Mouse (Mus musculus): ENCODE data around the gene Gm44596. TPM values are rescaled to one million over a fixed set of nuclear protein-coding genes. Genes with fewer than 3 reads are reported as not detected.

The Gm44596 gene
- polyA plus RNA-seq, 1 experiment from 2014 or later = not detected

DNA sequence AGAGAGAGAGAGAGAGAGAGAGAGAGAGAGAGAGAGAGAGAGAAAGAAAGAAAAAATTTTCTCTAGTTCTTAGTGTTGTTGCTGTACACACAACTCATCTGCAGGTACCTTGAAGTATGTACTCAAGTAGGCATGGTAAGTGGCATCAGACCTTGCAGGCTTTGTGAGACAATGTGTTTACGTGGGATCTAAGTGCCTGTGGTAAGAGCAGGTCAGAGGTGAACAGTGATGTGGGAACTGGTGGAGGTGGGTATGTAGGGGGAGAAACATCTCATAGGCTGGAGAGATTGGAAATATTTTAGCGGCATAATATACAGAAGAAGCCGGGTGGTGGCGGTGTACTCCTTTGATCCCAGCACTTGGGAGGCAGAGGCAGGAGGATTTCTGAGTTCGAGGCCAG is 52.3 kb downstream of the Gm44596 start:
- 91% methylated on average over 5 of the region's 5 CpGs for WGBS
- H3K4me2 ChIP-seq (ENCODE audit: low read depth, severe bottlenecking) = no peak overlapping the region
- 0 out of 2 replicates have a peak, but pooled peaks cover 4% of the 10 kb centered on the region for H3K4me1 ChIP-seq (ENCODE audit: control insufficient read depth, insufficient read depth, low read length)
- H3K9ac ChIP-seq (ENCODE audit: low read length) = no peak overlapping the region
- no peaks in the 10 kb centered on the region for H3K27me3 ChIP-seq (ENCODE audit: control insufficient read depth, insufficient read depth, low read length)
- H3K9me3 ChIP-seq (ENCODE audit: control insufficient read depth, low read length) = no peaks in the 10 kb centered on the region
- no peak overlapping the region for H3K4me3 ChIP-seq (ENCODE audit: low read depth, low read length)
- DNase-seq (ENCODE audit: low spot score) = no peak
- no peak for ATAC-seq (ENCODE audit: insufficient number of reproducible peaks, low FRiP score, low TSS enrichment, low read depth)
- no peak overlapping the region for H3K27ac ChIP-seq (replicated peaks; ENCODE audit: low read depth, low read length)
- peaks cover 32% of the 10 kb centered on the region for H3K36me3 ChIP-seq (ENCODE audit: control insufficient read depth, insufficient read depth, low read length)

DNA sequence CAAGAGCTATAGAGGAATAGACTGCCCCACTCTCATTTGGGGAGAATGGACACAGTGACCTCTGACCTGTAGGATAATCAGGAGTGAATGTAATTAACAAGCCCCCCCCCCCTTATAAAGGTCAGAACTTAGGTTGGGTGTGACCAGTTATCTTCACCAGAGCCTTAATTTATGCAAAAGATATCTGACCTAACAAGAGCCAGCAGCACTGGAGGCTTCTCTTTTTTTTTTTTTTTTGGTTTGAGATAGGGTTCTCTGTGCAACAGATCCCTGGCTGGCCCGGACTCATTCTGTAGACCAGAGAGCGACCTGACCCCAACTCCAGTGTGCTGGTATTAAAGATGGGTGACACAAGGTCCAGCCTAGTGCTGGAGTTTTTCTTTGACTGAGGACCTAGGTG is 54.0 kb downstream of the Gm44596 start:
- H3K4me2 ChIP-seq (ENCODE audit: low read depth, severe bottlenecking) = no peak overlapping the region
- no peak for DNase-seq (ENCODE audit: low spot score)
- no peaks in the 10 kb centered on the region for H3K27me3 ChIP-seq (ENCODE audit: control insufficient read depth, insufficient read depth, low read length)
- no peak overlapping the region for H3K27ac ChIP-seq (replicated peaks; ENCODE audit: low read depth, low read length)
- no peak for ATAC-seq (ENCODE audit: insufficient number of reproducible peaks, low FRiP score, low TSS enrichment, low read depth)
- peaks cover 47% of the 10 kb centered on the region for H3K36me3 ChIP-seq (ENCODE audit: control insufficient read depth, insufficient read depth, low read length)
- H3K9me3 ChIP-seq (ENCODE audit: control insufficient read depth, low read length) = no peaks in the 10 kb centered on the region
- WGBS = 93% methylated on average over 2 of the region's 2 CpGs
- H3K9ac ChIP-seq (ENCODE audit: low read length) = no peak overlapping the region
- H3K4me3 ChIP-seq (ENCODE audit: low read depth, low read length) = no peak overlapping the region
- H3K4me1 ChIP-seq (ENCODE audit: control insufficient read depth, insufficient read depth, low read length) = no peaks in the 10 kb centered on the region

DNA sequence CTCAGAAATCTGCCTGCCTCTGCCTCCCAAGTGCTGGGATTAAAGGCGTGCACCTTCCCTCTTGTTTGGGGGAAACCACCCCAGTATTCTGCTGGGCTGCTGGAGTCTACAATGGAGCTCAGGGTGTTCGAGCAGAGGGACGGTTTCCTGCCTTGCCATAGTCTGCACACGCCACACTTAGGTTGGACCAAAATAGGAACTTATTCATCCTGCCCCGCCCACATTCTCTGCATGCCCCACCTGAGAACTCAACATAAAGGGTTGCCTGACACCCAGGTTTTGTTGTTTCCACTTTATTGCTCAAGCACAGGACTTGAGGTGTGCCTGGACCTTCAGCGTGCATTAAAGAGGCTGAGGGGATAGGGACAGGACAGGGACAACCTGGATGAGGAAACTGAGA is 54.5 kb downstream of the Gm44596 start:
- no peak overlapping the region for H3K27ac ChIP-seq (replicated peaks; ENCODE audit: low read depth, low read length)
- no peaks in the 10 kb centered on the region for H3K27me3 ChIP-seq (ENCODE audit: control insufficient read depth, insufficient read depth, low read length)
- no peak for ATAC-seq (ENCODE audit: insufficient number of reproducible peaks, low FRiP score, low TSS enrichment, low read depth)
- no peaks in the 10 kb centered on the region for H3K4me1 ChIP-seq (ENCODE audit: control insufficient read depth, insufficient read depth, low read length)
- WGBS = 95% methylated on average over 6 of the region's 6 CpGs
- no peak for DNase-seq (ENCODE audit: low spot score)
- no peak overlapping the region for H3K4me2 ChIP-seq (ENCODE audit: low read depth, severe bottlenecking)
- H3K36me3 ChIP-seq (ENCODE audit: control insufficient read depth, insufficient read depth, low read length) = peaks cover 50% of the 10 kb centered on the region
- H3K9ac ChIP-seq (ENCODE audit: low read length) = no peak overlapping the region
- no peak overlapping the region for H3K4me3 ChIP-seq (ENCODE audit: low read depth, low read length)
- H3K9me3 ChIP-seq (ENCODE audit: control insufficient read depth, low read length) = no peaks in the 10 kb centered on the region

DNA sequence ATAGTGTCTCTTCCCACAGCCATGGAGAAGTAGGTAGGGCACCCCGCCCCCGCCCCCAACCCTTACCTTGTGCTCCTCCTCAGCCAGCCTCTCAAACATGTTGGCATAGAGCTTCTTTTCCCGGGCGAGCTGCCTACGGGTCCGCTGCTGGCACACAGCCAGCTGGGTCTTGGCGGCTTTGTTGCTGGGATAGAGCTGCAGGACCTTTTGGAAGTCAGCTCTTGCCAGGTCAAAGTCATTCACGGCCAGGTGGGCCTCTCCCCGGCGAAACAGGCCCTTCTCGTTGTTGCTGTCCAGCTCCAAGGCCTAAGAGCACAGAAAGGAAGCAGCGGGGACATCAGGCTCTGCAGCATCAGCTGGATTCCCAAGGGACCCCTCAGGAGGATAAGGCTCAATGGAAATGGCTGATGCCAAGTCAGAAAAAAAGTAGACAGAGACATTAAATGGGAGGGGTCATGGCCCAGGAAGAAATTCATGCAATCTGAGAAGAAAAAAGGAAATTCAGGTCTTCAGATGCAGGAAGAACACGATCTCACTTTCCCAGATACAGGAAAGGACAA is 57.1 kb downstream of the Gm44596 start:
- ATAC-seq (ENCODE audit: insufficient number of reproducible peaks, low FRiP score, low TSS enrichment, low read depth) = no peak
- WGBS = 94% methylated on average over 13 of the region's 13 CpGs
- H3K4me2 ChIP-seq (ENCODE audit: low read depth, severe bottlenecking) = no peak overlapping the region

DNA sequence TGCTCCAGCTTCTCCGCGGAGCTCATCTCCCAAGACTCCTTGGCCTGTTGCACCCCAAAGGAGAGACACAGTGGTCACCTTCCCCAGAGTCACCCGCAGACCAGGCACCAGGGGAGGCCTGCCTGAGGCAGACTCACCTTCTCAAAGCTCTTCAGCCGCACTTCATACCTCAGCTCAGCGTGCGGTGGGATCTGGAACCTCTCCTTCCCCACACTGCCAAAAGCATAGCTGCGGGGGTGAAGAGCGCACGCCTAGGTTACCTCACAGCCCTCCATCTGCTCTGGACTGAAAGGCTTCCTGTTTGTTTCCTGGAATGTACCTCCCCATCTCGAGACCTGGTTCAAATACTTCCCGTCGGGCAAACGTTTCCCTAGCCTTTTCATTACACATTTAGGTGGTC is 58.3 kb downstream of the Gm44596 start:
- Histone ChIP-seq H3K4me3 (ENCODE audit: low read depth, low read length) (no peak overlapping the region), H3K27me3 (ENCODE audit: control insufficient read depth, insufficient read depth, low read length) (no peaks in the 10 kb centered on the region), H3K9me3 (ENCODE audit: control insufficient read depth, low read length) (no peaks in the 10 kb centered on the region), H3K9ac (ENCODE audit: low read length) (no peak overlapping the region), H3K4me2 (ENCODE audit: low read depth, severe bottlenecking) (no peak overlapping the region), H3K4me1 (ENCODE audit: control insufficient read depth, insufficient read depth, low read length) (peaks cover 2% of the 10 kb centered on the region; the same call in 1 of the 2 replicates), H3K36me3 (ENCODE audit: control insufficient read depth, insufficient read depth, low read length) (peaks cover 58% of the 10 kb centered on the region), H3K27ac (replicated peaks; ENCODE audit: low read depth, low read length) (no peak overlapping the region)
- 95% methylated on average over 13 of the region's 13 CpGs for WGBS
- no peak for ATAC-seq (ENCODE audit: insufficient number of reproducible peaks, low FRiP score, low TSS enrichment, low read depth)
- no peak for DNase-seq (ENCODE audit: low spot score)

More for the DNA sequence above, 57.1 kb downstream of the Gm44596 start:
- Histone ChIP-seq H3K9ac (ENCODE audit: low read length) (no peak overlapping the region), H3K27me3 (ENCODE audit: control insufficient read depth, insufficient read depth, low read length) (no peaks in the 10 kb centered on the region), H3K4me1 (ENCODE audit: control insufficient read depth, insufficient read depth, low read length) (peaks cover 2% of the 10 kb centered on the region; the same call in 1 of the 2 replicates), H3K9me3 (ENCODE audit: control insufficient read depth, low read length) (no peaks in the 10 kb centered on the region), H3K27ac (replicated peaks; ENCODE audit: low read depth, low read length) (no peak overlapping the region), H3K36me3 (ENCODE audit: control insufficient read depth, insufficient read depth, low read length) (peaks cover 62% of the 10 kb centered on the region), H3K4me3 (ENCODE audit: low read depth, low read length) (no peak overlapping the region)
- no peak for DNase-seq (ENCODE audit: low spot score)

DNA sequence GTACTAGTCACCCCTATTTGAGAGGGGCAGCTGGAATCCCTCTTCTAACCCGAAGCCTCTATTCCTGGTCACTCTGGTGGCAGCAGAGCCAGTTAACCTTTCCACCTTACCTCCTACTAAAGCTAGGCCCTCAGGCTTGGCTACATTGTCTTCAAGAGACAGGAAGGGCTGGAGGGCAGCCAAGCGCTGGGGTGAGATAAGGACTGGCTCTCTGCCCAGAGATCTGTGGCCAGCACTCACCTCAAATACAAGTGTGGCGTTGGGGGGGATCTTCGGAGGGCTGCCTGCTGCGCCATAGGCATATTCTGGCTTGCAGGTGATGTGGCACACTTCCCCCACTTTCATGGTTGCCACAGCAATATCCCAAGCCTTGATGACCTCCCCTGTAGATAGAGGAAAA is 60.2 kb downstream of the Gm44596 start:
- ATAC-seq (ENCODE audit: insufficient number of reproducible peaks, low FRiP score, low TSS enrichment, low read depth) = no peak
- WGBS = 97% methylated on average over 5 of the region's 5 CpGs

DNA sequence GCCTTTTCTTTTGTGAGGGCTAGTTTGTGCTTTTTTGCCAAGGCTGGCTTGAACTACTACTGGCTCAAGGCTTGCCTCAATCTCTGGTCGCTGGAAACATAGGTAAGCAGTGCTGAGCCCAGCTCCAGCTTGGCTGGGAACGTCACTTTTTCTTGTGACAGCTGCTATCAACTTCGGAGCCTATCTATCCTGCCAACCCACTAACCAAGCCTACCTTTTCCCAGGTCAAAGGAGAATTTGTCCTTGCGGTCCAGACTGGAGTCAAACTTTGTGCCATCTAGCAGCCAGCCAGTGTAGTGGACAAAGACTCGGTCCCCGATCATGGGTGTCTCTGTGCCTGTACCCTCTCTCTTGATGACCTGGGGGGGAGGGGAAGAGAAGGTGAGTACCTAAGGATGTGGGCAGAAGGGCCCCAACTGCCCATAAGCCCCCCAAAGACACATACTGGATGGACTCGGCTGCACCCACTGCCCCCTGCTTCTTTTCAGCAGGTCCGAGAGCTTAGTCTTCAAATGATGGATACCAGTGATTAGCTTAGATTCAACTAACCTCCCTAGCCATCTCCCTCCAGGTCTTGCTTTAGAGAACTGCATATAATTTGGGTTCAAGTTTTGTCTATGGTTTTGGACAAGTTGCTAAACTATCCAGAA is 61.2 kb downstream of the Gm44596 start:
- Histone ChIP-seq H3K4me1 (ENCODE audit: control insufficient read depth, insufficient read depth, low read length) (peaks cover 5% of the 10 kb centered on the region), H3K27ac (replicated peaks; ENCODE audit: low read depth, low read length) (no peak overlapping the region), H3K4me3 (ENCODE audit: low read depth, low read length) (peak overlapping the region; percentile 98), H3K27me3 (ENCODE audit: control insufficient read depth, insufficient read depth, low read length) (no peaks in the 10 kb centered on the region), H3K9ac (ENCODE audit: low read length) (peak overlapping the region; percentile 98), H3K4me2 (ENCODE audit: low read depth, severe bottlenecking) (peak overlapping the region; percentile 51), H3K9me3 (ENCODE audit: control insufficient read depth, low read length) (no peaks in the 10 kb centered on the region), H3K36me3 (ENCODE audit: control insufficient read depth, insufficient read depth, low read length) (peaks cover 40% of the 10 kb centered on the region)
- ATAC-seq (ENCODE audit: insufficient number of reproducible peaks, low FRiP score, low TSS enrichment, low read depth) (no peak), DNase-seq (ENCODE audit: low spot score) (no peak)
- WGBS = 94% methylated on average over 8 of the region's 8 CpGs

More for the DNA sequence above, 60.2 kb downstream of the Gm44596 start:
- Histone ChIP-seq H3K27me3 (ENCODE audit: control insufficient read depth, insufficient read depth, low read length) (no peaks in the 10 kb centered on the region), H3K4me2 (ENCODE audit: low read depth, severe bottlenecking) (no peak overlapping the region), H3K27ac (replicated peaks; ENCODE audit: low read depth, low read length) (no peak overlapping the region), H3K4me1 (ENCODE audit: control insufficient read depth, insufficient read depth, low read length) (peaks cover 5% of the 10 kb centered on the region), H3K9me3 (ENCODE audit: control insufficient read depth, low read length) (no peaks in the 10 kb centered on the region), H3K9ac (ENCODE audit: low read length) (no peak overlapping the region), H3K36me3 (ENCODE audit: control insufficient read depth, insufficient read depth, low read length) (peaks cover 47% of the 10 kb centered on the region), H3K4me3 (ENCODE audit: low read depth, low read length) (no peak overlapping the region)
- DNase-seq (ENCODE audit: low spot score) = no peak

DNA sequence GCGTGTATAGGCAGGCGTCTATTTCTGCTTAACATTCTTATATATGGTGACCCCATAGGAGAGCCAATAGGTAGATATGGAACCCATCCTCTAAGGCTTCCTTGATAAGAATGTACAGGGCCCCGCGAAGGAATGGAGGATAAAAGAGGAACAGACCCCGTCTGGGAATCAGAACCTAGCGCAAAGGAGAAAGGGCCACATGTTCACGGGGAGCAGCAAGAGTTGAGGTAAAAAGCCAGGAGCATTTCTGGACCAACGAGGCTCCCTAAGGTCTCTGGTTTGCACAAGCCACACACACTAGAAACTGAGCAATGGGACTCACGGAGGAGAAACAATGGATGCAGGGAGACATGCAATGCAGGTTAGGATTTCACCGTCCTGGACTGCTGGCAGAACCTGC is 62.0 kb downstream of the Gm44596 start:
- Histone ChIP-seq H3K9me3 (ENCODE audit: control insufficient read depth, low read length) (no peaks in the 10 kb centered on the region), H3K9ac (ENCODE audit: low read length) (peak overlapping the region; percentile 98), H3K4me1 (ENCODE audit: control insufficient read depth, insufficient read depth, low read length) (peaks cover 5% of the 10 kb centered on the region), H3K27ac (replicated peaks; ENCODE audit: low read depth, low read length) (peak overlapping the region; percentile 87; the same call in 1 of the 2 replicates), H3K4me2 (ENCODE audit: low read depth, severe bottlenecking) (peak overlapping the region; percentile 51), H3K36me3 (ENCODE audit: control insufficient read depth, insufficient read depth, low read length) (peaks cover 32% of the 10 kb centered on the region), H3K27me3 (ENCODE audit: control insufficient read depth, insufficient read depth, low read length) (no peaks in the 10 kb centered on the region), H3K4me3 (ENCODE audit: low read depth, low read length) (peak overlapping the region; percentile 98)
- DNase-seq (ENCODE audit: low spot score) (no peak), ATAC-seq (ENCODE audit: insufficient number of reproducible peaks, low FRiP score, low TSS enrichment, low read depth) (no peak; the same call in 1 of the 2 replicates)
- WGBS = 4% methylated on average over 10 of the region's 10 CpGs
